Mouse (Mus musculus) neural tube, embryonic 14.5 days (tissue): Measurements from ENCODE around the gene Zfp882. TPM values are rescaled to one million over a fixed set of nuclear protein-coding genes. Genes with fewer than 3 reads are reported as not detected.

ENCODE experiments used
- ATAC-seq: fragments of 200-750 bp; cut with Nextera tagmentation; 2 replicates; pipeline ENCODE4 v1.8.0; 2017; ENCODE audit warnings: low read depth, mild to moderate bottlenecking, moderate TSS enrichment, moderate library complexity
- H3K27ac ChIP-seq: fragments of 300-500 bp; sonication (generic); 2 replicates; pipeline ENCODE4 v1.5.1; 2014; ENCODE audit warnings: low read depth, mild to moderate bottlenecking, control low read depth, low read length, moderate library complexity, mixed read lengths
- H3K27me3 ChIP-seq: fragments of 300-500 bp; sonication (generic); 2 replicates; pipeline ENCODE4 v1.6.1; 2014; ENCODE audit warnings: low read length; ENCODE audit not compliant: control insufficient read depth, insufficient read depth
- H3K36me3 ChIP-seq: fragments of 300-500 bp; sonication (generic); 2 replicates; pipeline ENCODE4 v1.6.1; 2014; ENCODE audit warnings: low read length, mixed read lengths; ENCODE audit not compliant: control insufficient read depth, insufficient read depth
- H3K4me1 ChIP-seq: fragments of 300-500 bp; sonication (generic); 2 replicates; pipeline ENCODE4 v1.6.1; 2014; ENCODE audit warnings: low read length; ENCODE audit not compliant: control insufficient read depth, insufficient read depth
- H3K4me2 ChIP-seq: fragments of 300-500 bp; sonication (generic); 2 replicates; pipeline ENCODE4 v1.6.1; 2014; ENCODE audit warnings: mild to moderate bottlenecking, low read depth, low read length, control low read depth
- H3K4me3 ChIP-seq: fragments of 300-500 bp; sonication (generic); 2 replicates; pipeline ENCODE4 v1.5.1; 2014; ENCODE audit warnings: low read depth, low read length, control low read depth, mixed read lengths
- H3K9ac ChIP-seq: fragments of 300-500 bp; sonication (generic); replicated peaks from 2 replicates; pipeline ENCODE4 v1.6.1; 2014; ENCODE audit warnings: low read depth, mild to moderate bottlenecking, control low read depth, low read length, mixed read lengths
- H3K9me3 ChIP-seq: fragments of 300-500 bp; sonication (generic); 2 replicates; pipeline ENCODE4 v1.6.1; 2016; ENCODE audit warnings: low read length; ENCODE audit not compliant: control insufficient read depth
- WGBS: fragments of 180-500 bp; shearing (Covaris S2); extraction: QIAGEN DNeasy Blood & Tissue Kit; methylation state at CpG from one replicate; pipeline ENCODE4 v1.1.7; 2014; 5-methylcytosine and 5-hydroxymethylcytosine counted together
- polyA plus RNA-seq: library from polyadenylated mRNA; unstranded; fragments of >200 nt; fragmentation: Nextera tagmentation; extraction: Ambion mirVana; gene quantifications from 2 replicates; pipeline ENCODE4 v1.2.1, GENCODE M21; 2014

Gene Zfp882
- polyA plus RNA-seq, 1 experiment from 2014 or later = 19.7 TPM

GRCm38 (mm10) chr8:71964051-71964450, 55.6 kb downstream of the Zfp882 start:
- H3K4me3 ChIP-seq = no peak overlapping the region
- peaks cover 18% of the 10 kb centered on the region for H3K36me3 ChIP-seq
- H3K4me1 ChIP-seq = no peaks in the 10 kb centered on the region
- H3K27me3 ChIP-seq = no peaks in the 10 kb centered on the region
- no peak overlapping the region for H3K27ac ChIP-seq
- H3K9ac ChIP-seq = no peak overlapping the region
- WGBS = 97% methylated on average over 3 of the region's 3 CpGs
- no peak for ATAC-seq
- H3K4me2 ChIP-seq = no peak overlapping the region
- no peaks in the 10 kb centered on the region for H3K9me3 ChIP-seq

GRCm38 (mm10) chr8:71965166-71965565, 56.8 kb downstream of the Zfp882 start:
- Histone ChIP-seq H3K4me1 (no peaks in the 10 kb centered on the region), H3K9ac (no peak overlapping the region), H3K27ac (no peak overlapping the region), H3K4me2 (no peak overlapping the region), H3K27me3 (no peaks in the 10 kb centered on the region), H3K9me3 (no peaks in the 10 kb centered on the region), H3K36me3 (peaks cover 18% of the 10 kb centered on the region), H3K4me3 (no peak overlapping the region)
- no peak for ATAC-seq
- WGBS = 98% methylated on average over 2 of the region's 2 CpGs

Other genes starting within 250 kb of the Zfp882 start
- gene Unc13a, start 236.9 kb upstream of the Zfp882 start, polyA plus RNA-seq = 17.8 and 20.6 TPM in 2 replicates
- 2.8 and 4.1 TPM in 2 replicates for gene Jak3, start 232.3 kb upstream of the Zfp882 start, polyA plus RNA-seq
- gene Insl3, start 219.4 kb upstream of the Zfp882 start, polyA plus RNA-seq = 0.55 and 1.0 TPM in 2 replicates
- 0.11 and 0.53 TPM in 2 replicates for gene B3gnt3, start 206.8 kb upstream of the Zfp882 start, polyA plus RNA-seq
- gene Fcho1, start 182.9 kb upstream of the Zfp882 start, polyA plus RNA-seq = 49.1 and 62.7 TPM in 2 replicates
- gene Zfp709, start 26.6 kb upstream of the Zfp882 start, polyA plus RNA-seq = 10.4 and 11.1 TPM in 2 replicates
- 40.8 and 44.9 TPM in 2 replicates for gene Zfp617, start within 50 bp of the Zfp882 start, polyA plus RNA-seq
- gene Zfp961, start 42.4 kb downstream of the Zfp882 start, polyA plus RNA-seq = 17.7 and 20.1 TPM in 2 replicates
- 0.66 and 0.68 TPM in 2 replicates for gene Cyp4f18, start 101.0 kb downstream of the Zfp882 start, polyA plus RNA-seq
- not detected in 2 replicates for gene Olfr372, start 132.6 kb downstream of the Zfp882 start, polyA plus RNA-seq
- gene Olfr373, start 174.6 kb downstream of the Zfp882 start, polyA plus RNA-seq = not detected in 2 replicates
- 0.04 TPM in 1 of 2 replicates, not detected in the other for gene Olfr374, start 198.4 kb downstream of the Zfp882 start, polyA plus RNA-seq
- 102 and 174 TPM in 2 replicates for gene Tpm4, start 226.4 kb downstream of the Zfp882 start, polyA plus RNA-seq